Mouse (Mus musculus): ENCODE measurements around the gene Rbms3.
A peak's percentile ranks its signal among the peaks of the same experiment; 100 is the strongest.

Rbms3 gene

GRCm38 (mm10) chr9:117102198-117102930, 527.3 kb downstream of the Rbms3 start:
- no peak for DNase-seq (ENCODE audit: low spot score in 2 of 2)

DNA sequence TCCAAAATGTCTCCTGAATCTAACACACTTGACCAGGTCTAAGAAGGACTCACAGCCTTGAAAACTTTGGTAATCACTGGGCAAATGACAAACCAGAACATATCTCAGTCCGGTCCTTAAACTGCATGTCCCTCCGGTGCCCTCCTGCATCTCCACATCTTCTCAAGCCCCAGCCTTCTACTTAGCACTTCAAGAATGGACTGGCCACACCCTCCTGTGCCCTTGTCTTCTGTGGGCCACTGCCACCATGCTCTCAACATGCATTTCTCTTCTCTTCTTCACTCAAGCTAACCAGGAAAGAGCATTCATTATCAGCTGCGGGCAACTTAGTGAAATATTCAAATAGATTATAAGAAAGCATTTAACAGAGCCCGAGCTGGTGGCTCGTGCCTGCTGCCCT, 529.5 kb downstream of the Rbms3 start:
- DNase-seq (ENCODE audit: low spot score in 2 of 2) = no peak

DNA sequence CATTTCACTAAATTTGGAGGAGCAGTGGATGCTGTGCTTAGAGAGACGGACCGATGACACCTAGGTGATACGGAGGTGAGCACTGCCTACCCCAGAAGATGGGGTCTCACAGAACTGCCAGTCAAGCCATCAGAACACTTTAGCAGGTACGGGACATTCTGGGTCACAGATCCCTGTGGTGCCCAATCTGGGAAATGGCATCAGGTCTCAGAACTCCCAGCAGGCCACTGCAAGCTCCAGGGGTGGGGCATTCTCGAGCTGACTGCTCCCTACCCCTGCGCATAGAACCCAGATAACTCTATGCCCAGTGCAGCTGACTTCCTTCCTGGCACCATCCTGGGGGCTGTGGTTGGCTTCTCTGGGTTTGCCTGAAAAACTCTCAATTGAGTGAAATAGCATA, 536.2 kb downstream of the Rbms3 start:
- no peak for DNase-seq (ENCODE audit: low spot score in 2 of 2)

- DNase-seq (ENCODE audit: low spot score in 2 of 2) = no peak
Measured at GRCm38 (mm10) chr9:117092177-117092555, 537.5 kb downstream of the Rbms3 start.

- no peak for DNase-seq (ENCODE audit: low spot score in 2 of 2)
Measured at GRCm38 (mm10) chr9:117091253-117092176, 538.2 kb downstream of the Rbms3 start.

DNA sequence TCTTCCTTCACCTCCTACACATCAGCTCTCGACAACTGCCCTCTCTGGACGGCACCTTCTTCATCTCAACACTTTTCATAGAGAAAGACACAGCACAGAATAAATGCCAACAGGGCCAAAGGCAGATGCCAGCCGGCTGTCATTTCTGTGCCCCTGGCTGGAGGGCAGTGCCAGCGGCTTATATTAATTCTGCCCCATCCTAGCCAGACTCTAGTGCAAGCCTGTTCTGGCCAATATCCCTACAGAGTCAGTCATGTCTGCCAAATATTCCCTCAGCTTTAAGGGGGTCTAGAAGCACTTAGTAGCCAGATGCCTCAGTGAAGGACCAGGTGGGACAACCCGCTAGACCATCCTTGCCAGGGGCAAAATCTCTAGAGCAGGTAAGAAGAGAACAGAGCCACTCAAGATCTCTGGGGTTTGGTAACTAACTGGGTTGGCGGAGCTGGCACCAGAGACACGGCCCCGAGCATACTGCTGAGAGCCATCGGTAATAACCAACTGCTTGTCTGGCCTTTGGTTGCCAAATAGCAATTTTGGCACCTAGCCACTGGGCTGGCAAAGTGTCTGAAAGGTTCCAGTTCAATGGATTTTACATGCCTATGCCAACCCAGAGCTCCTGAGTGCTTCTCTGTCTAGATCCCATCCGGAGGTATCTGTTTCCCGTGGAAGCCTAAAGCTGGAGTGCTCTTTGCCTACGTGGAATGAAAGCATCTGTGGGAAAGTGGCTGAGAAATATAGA, 540.1 kb downstream of the Rbms3 start:
- DNase-seq (ENCODE audit: low spot score in 2 of 2) = peak in 1 of 2 experiments; percentile 49

GRCm38 (mm10) chr9:117088309-117088708, 541.4 kb downstream of the Rbms3 start:
- DNase-seq (ENCODE audit: low spot score in 2 of 2) = no peak

DNA sequence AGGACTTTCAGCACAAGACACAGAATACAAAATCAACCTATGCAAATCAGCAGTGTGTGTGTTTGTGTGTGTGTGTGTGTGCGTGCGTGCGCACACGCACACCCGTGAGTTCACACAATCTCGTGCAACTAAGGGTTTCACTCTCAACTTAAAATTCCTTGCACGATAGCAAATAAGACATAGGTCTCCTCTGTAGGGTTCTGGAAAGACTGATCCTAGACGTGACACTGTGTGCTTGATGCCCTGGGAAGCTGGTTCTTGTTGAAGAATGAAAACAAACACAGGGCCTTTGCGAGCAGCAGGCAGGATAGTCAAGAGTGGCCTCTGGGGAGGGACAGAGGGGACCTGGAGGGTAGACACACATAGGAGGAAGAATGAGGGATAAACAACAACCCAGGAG, 544.0 kb downstream of the Rbms3 start:
- DNase-seq (ENCODE audit: low spot score in 2 of 2) = no peak

- DNase-seq (ENCODE audit: low spot score in 2 of 2) = no peak
Measured at GRCm38 (mm10) chr9:117084471-117084870, 545.2 kb downstream of the Rbms3 start.

GRCm38 (mm10) chr9:117079471-117079870, 550.2 kb downstream of the Rbms3 start:
- DNase-seq (ENCODE audit: low spot score in 2 of 2) = no peak

- DNase-seq (ENCODE audit: low spot score in 2 of 2) = no peak
Measured at GRCm38 (mm10) chr9:117077548-117077947, 552.2 kb downstream of the Rbms3 start.

GRCm38 (mm10) chr9:117076785-117077184, 552.9 kb downstream of the Rbms3 start:
- no peak for DNase-seq (ENCODE audit: low spot score in 2 of 2)

GRCm38 (mm10) chr9:117072433-117073099, 557.1 kb downstream of the Rbms3 start:
- DNase-seq (ENCODE audit: low spot score in 2 of 2) = no peak

DNA sequence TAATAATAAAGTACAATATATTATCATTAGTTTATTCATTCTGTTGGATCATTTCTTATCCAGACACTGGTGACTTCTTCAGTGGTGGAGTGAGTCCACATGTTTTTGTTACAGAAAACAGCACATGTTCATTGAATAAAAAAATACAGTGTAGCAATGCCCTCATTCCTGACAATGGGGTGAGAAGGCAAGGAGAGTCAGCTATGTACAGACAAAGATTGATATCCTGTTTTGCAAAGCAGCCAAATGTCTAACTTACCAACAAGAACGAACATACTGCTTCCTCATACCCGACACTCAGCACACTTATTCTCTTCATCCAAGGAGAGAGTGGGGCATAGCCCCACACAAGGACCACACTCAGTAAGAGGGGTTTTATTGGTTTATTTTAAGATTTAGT, 559.1 kb downstream of the Rbms3 start:
- DNase-seq (ENCODE audit: low spot score in 2 of 2) = no peak

GRCm38 (mm10) chr9:117069232-117069631, 560.5 kb downstream of the Rbms3 start:
- no peak for DNase-seq (ENCODE audit: low spot score in 2 of 2)

- no peak for DNase-seq (ENCODE audit: low spot score in 2 of 2)
Measured at GRCm38 (mm10) chr9:117067703-117068419, 561.9 kb downstream of the Rbms3 start.

- no peak for DNase-seq (ENCODE audit: low spot score in 2 of 2)
Measured at GRCm38 (mm10) chr9:117066502-117066901, 563.2 kb downstream of the Rbms3 start.

GRCm38 (mm10) chr9:117065601-117066000, 564.1 kb downstream of the Rbms3 start:
- no peak for DNase-seq (ENCODE audit: low spot score in 2 of 2)

DNA sequence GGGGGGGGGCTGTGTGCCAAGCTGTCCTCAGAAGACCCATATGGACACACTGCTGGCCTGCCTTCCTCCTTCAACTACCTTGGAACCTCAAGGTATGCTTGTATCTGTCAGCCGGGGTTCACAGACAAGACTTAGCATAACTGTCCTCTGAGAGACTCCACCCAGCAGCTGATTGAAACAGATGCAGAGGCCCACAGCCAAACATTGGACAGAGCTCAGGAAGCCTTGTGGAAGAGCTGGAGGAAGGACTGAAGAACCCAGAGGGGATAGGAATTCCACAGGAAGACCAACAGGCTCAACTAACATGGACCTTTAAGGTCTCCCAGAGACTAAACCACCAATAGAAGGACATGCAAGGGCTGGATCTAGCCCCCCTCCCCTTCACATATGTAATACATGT, 570.1 kb downstream of the Rbms3 start:
- no peak for DNase-seq (ENCODE audit: low spot score in 2 of 2)

- DNase-seq (ENCODE audit: low spot score in 2 of 2) = no peak
Measured at GRCm38 (mm10) chr9:117059135-117059534, 570.6 kb downstream of the Rbms3 start.

- DNase-seq (ENCODE audit: low spot score in 2 of 2) = no peak
Measured at GRCm38 (mm10) chr9:117051935-117052334, 577.8 kb downstream of the Rbms3 start.
